Mouse (Mus musculus): ENCODE data around the gene Piwil4. TPM values are rescaled to one million over a fixed set of nuclear protein-coding genes. Genes with fewer than 3 reads are reported as not detected.

Piwil4 gene
- polyA plus RNA-seq, 1 experiment from 2014 or later, result 0.12 TPM

GRCm38 (mm10) chr9:14657926-14658325, 82.6 kb downstream of the Piwil4 start:
- no peak overlapping the region for H3K4me2 ChIP-seq
- H3K36me3 ChIP-seq, result no peaks in the 10 kb centered on the region
- no peak for ATAC-seq (ENCODE audit: insufficient number of reproducible peaks, low FRiP score, low TSS enrichment, low read depth)
- WGBS, result 38% methylated on average over 2 of the region's 2 CpGs
- H3K27me3 ChIP-seq, result no peaks in the 10 kb centered on the region
- no peak overlapping the region for H3K4me3 ChIP-seq
- H3K27ac ChIP-seq, result no peak overlapping the region
- no peaks in the 10 kb centered on the region for H3K9me3 ChIP-seq
- no peak overlapping the region for H3K9ac ChIP-seq
- H3K4me1 ChIP-seq, result no peaks in the 10 kb centered on the region

- ATAC-seq (ENCODE audit: insufficient number of reproducible peaks, low FRiP score, low TSS enrichment, low read depth), result no peak
- H3K4me3 ChIP-seq, result no peak overlapping the region
- WGBS, result 78% methylated on average over 2 of the region's 2 CpGs
These were observed 86.5 kb downstream of the Piwil4 start for GRCm38 (mm10) chr9:14654010-14654409.

GRCm38 (mm10) chr9:14652761-14653160, 87.8 kb downstream of the Piwil4 start:
- Histone ChIP-seq H3K4me2 (no peak overlapping the region), H3K27ac (no peak overlapping the region), H3K9ac (no peak overlapping the region), H3K4me1 (no peaks in the 10 kb centered on the region), H3K36me3 (no peaks in the 10 kb centered on the region), H3K4me3 (no peak overlapping the region), H3K9me3 (no peaks in the 10 kb centered on the region), H3K27me3 (no peaks in the 10 kb centered on the region)
- WGBS, result 68% methylated on average over 1 of the region's 1 CpGs
- no peak for ATAC-seq (ENCODE audit: insufficient number of reproducible peaks, low FRiP score, low TSS enrichment, low read depth)

More at GRCm38 (mm10) chr9:14654010-14654409, 86.5 kb downstream of the Piwil4 start:
- Histone ChIP-seq H3K36me3 (no peaks in the 10 kb centered on the region), H3K27ac (no peak overlapping the region), H3K9ac (no peak overlapping the region), H3K27me3 (no peaks in the 10 kb centered on the region), H3K4me2 (no peak overlapping the region), H3K9me3 (no peaks in the 10 kb centered on the region), H3K4me1 (no peaks in the 10 kb centered on the region)

- no peaks in the 10 kb centered on the region for H3K36me3 ChIP-seq
- no peak for ATAC-seq (ENCODE audit: insufficient number of reproducible peaks, low FRiP score, low TSS enrichment, low read depth)
- peaks cover 7% of the 10 kb centered on the region for H3K4me1 ChIP-seq
- no peak overlapping the region for H3K9ac ChIP-seq
- no peaks in the 10 kb centered on the region for H3K9me3 ChIP-seq
- no peak overlapping the region for H3K4me2 ChIP-seq
- H3K27ac ChIP-seq, result no peak overlapping the region
- WGBS, result 84% methylated on average over 8 of the region's 8 CpGs
- no peaks in the 10 kb centered on the region for H3K27me3 ChIP-seq
- H3K4me3 ChIP-seq, result no peak overlapping the region
These were observed 92.7 kb downstream of the Piwil4 start for GRCm38 (mm10) chr9:14647849-14648248.

GRCm38 (mm10) chr9:14646641-14647040, 93.9 kb downstream of the Piwil4 start:
- no peaks in the 10 kb centered on the region for H3K36me3 ChIP-seq
- H3K4me3 ChIP-seq, result no peak overlapping the region
- ATAC-seq (ENCODE audit: insufficient number of reproducible peaks, low FRiP score, low TSS enrichment, low read depth), result no peak
- no peak overlapping the region for H3K4me2 ChIP-seq
- H3K9ac ChIP-seq, result no peak overlapping the region
- H3K27ac ChIP-seq, result no peak overlapping the region
- 93% methylated on average over 1 of the region's 1 CpGs for WGBS
- no peaks in the 10 kb centered on the region for H3K27me3 ChIP-seq
- H3K9me3 ChIP-seq, result no peaks in the 10 kb centered on the region
- peaks cover 19% of the 10 kb centered on the region for H3K4me1 ChIP-seq

Other genes starting within 250 kb of the Piwil4 start
- gene Kdm4d, start 240.3 kb downstream of the Piwil4 start, polyA plus RNA-seq (2015; fragmentation: Nextera tagmentation; extraction: Ambion mirVana), result 0.29 and 0.32 TPM in 2 replicates
- 143 and 154 TPM in 2 replicates for gene Cwc15, start 240.1 kb downstream of the Piwil4 start, polyA plus RNA-seq (2015; fragmentation: Nextera tagmentation; extraction: Ambion mirVana)
- 35.3 and 36.1 TPM in 2 replicates for gene Amotl1, start 95.7 kb downstream of the Piwil4 start, polyA plus RNA-seq (2015; fragmentation: Nextera tagmentation; extraction: Ambion mirVana)
- gene Fut4, start 11.7 kb upstream of the Piwil4 start, polyA plus RNA-seq (2015; fragmentation: Nextera tagmentation; extraction: Ambion mirVana), result 1.9 and 2.1 TPM in 2 replicates
- gene 1700012B09Rik, start 30.3 kb upstream of the Piwil4 start, polyA plus RNA-seq (2015; fragmentation: Nextera tagmentation; extraction: Ambion mirVana), result not detected in 2 replicates
- gene Mre11a, start 43.9 kb upstream of the Piwil4 start, polyA plus RNA-seq (2015; fragmentation: Nextera tagmentation; extraction: Ambion mirVana), result 19.8 and 21.5 TPM in 2 replicates
- gene Ankrd49, start 44.1 kb upstream of the Piwil4 start, polyA plus RNA-seq (2015; fragmentation: Nextera tagmentation; extraction: Ambion mirVana), result 43.0 and 45.3 TPM in 2 replicates
- gene Gpr83, start 119.5 kb upstream of the Piwil4 start, polyA plus RNA-seq (2015; fragmentation: Nextera tagmentation; extraction: Ambion mirVana), result 3.3 and 3.6 TPM in 2 replicates
- gene Izumo1r, start 163.2 kb upstream of the Piwil4 start, polyA plus RNA-seq (2015; fragmentation: Nextera tagmentation; extraction: Ambion mirVana), result 0.23 and 0.38 TPM in 2 replicates

All from limb, embryonic 15.5 days (tissue).